Comparison of ENCODE assay signal across 16 mouse cellular contexts in the genomic region with DNA sequence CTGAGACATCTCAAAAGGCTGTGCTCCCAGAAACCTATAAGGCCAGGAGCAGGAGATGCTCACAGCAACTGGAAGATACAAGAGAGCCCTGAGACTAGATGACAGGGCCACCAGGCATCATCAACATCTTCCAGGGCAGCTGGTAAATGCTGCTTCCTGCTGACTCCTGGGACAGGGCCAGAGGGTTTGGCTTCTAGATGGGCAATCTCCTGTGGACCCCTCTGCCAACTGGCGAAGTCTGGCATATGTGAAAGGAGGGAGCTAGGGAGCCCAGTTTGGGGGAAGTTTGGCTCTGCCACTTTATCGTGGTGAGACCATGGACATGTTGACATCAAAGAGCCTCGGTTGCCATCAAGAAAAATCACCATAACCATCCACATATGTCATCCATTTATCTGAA.
"Had no signal": no experiment of that assay in that cellular context is flagged by ENCODE, and none has a peak within 500 bp of the region (broad histone marks: within the 10 kb centered on the region; RNA-seq: fewer than 3 reads in every experiment).

No protein-coding gene starts in this region.

- H3K27ac ChIP-seq: kidney, postnatal 0 days; layer of hippocampus, adult 2 months; limb, embryonic 12.5 days; limb, embryonic 15.5 days; liver, embryonic 14.5 days; macrophage; midbrain, embryonic 13.5 days had no signal

- H3K27me3 ChIP-seq: limb, embryonic 12.5 days; limb, embryonic 15.5 days; midbrain, embryonic 13.5 days had no signal

- H3K4me1 ChIP-seq: midbrain, embryonic 13.5 days had no signal

- H3K4me3 ChIP-seq: layer of hippocampus, adult 2 months; limb, embryonic 12.5 days; limb, embryonic 15.5 days; midbrain, embryonic 13.5 days had no signal

- ATAC-seq: liver, postnatal 0 days; lung, postnatal 0 days; midbrain, embryonic 13.5 days; midbrain, embryonic 16.5 days had no signal

- H3K4me2 ChIP-seq: limb, embryonic 12.5 days; limb, embryonic 15.5 days; liver, embryonic 11.5 days; lung, embryonic 14.5 days; midbrain, embryonic 13.5 days had no signal

- DNase-seq: kidney, postnatal 25 days; layer of hippocampus, adult 9-11 months; liver, postnatal 0 days; lung, embryonic 14.5 days; thymus, adult 18-20 months; thymus, postnatal 36 days had no signal

- H3K36me3 ChIP-seq: limb, embryonic 12.5 days; limb, embryonic 15.5 days; midbrain, embryonic 13.5 days had no signal

- H3K9me3 ChIP-seq: limb, embryonic 12.5 days; limb, embryonic 15.5 days; midbrain, embryonic 13.5 days had no signal

- H3K9ac ChIP-seq: limb, embryonic 12.5 days; limb, embryonic 15.5 days; liver, embryonic 14.5 days; liver, postnatal 0 days; lung, embryonic 14.5 days; midbrain, embryonic 13.5 days had no signal
